Mouse (Mus musculus): ENCODE measurements around the gene Panx1.

GRCm38 (mm10) chr9:15023049-15023448 is 22.2 kb downstream of the Panx1 start:
- TF ChIP-seq USF1 (IDR thresholded peaks at IDR 0.05; ENCODE audit: low read depth, low read length) (no peak), TCF12 (IDR thresholded peaks at IDR 0.05; ENCODE audit: low read depth, low read length) (no peak), CHD1 (IDR thresholded peaks at IDR 0.05; ENCODE audit: low read depth, low read length) (no peak), CTCF (conservative IDR thresholded peaks at IDR 0.05 in 1 of 2, IDR thresholded peaks at IDR 0.05 in 1 of 2; ENCODE audit: low read depth in 2 of 2, low read length in 2 of 2) (no peak; a peak in 1 of 4 replicates)
